Mouse (Mus musculus): ENCODE results near the gene Plek. TPM values are rescaled to one million over a fixed set of nuclear protein-coding genes. Genes with fewer than 3 reads are reported as not detected.
"Not testable (repeated sequence)": the region's sequence is repeated elsewhere in the genome, so short reads cannot be mapped to it uniquely, and the experiment has no call there.

Plek gene
- polyA plus RNA-seq, 1 experiment from 2014 or later: 4.2 TPM

DNA sequence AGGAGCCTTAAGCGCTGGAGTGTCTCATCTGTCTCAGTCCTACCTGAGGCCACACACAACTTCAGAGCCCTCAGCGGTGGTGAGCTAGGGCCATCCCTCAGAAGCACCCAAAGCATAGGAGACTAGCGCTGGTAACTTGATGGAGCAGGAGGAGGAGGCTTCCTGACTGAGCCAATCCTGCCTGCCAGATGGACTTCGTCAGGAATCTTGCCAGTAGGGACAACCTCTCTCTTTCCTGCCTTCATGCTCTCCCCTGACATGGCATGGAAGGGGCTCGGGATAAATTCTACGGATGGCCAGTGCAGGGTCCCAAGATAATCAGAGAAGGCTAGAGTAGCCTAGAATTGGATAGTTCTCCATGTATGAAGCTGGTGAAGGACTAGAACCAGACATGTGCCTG, 29.0 kb downstream of the Plek start:
- Histone ChIP-seq H3K4me3 (replicated peaks) (no peak overlapping the region), H3K9me3 (replicated peaks) (0 out of 2 replicates have a peak, but pooled peaks cover 7% of the 10 kb centered on the region), H3K27ac (replicated peaks) (no peak overlapping the region), H3K27me3 (no peaks in the 10 kb centered on the region), H3K36me3 (no peaks in the 10 kb centered on the region), H3K9ac (no peak overlapping the region), H3K4me1 (no peaks in the 10 kb centered on the region), H3K4me2 (replicated peaks) (no peak overlapping the region)
- ATAC-seq (ENCODE audit: insufficient number of reproducible peaks, low FRiP score, low TSS enrichment, low read depth): no peak
- 76% methylated on average over 6 of the region's 6 CpGs for WGBS

DNA sequence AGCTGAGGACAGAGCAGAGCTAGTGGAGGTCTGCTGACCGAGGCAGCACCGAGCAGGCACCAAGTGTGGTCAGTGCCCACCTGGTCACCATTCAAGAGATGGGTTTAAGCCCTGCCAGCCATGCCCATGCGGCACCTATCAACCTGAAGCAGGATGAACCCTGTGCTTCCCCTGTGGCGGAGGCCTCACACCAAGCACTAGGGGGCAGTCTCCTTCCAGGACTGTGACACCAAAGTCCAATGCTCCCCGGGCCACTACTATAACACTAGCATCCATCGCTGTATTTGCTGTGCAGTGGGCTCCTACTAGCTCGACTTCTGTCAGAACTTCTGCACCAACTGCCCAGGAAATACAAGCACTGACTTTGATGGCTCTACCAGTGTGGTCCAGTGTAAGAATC, 32.9 kb downstream of the Plek start:
- H3K9me3 ChIP-seq (replicated peaks): 0 out of 2 replicates have a peak, but pooled peaks cover 7% of the 10 kb centered on the region
- no peak overlapping the region for H3K4me3 ChIP-seq (replicated peaks)
- H3K9ac ChIP-seq: no peak overlapping the region
- H3K36me3 ChIP-seq: no peaks in the 10 kb centered on the region
- ATAC-seq (ENCODE audit: insufficient number of reproducible peaks, low FRiP score, low TSS enrichment, low read depth): no peak
- WGBS: 86% methylated on average over 7 of the region's 7 CpGs
- no peaks in the 10 kb centered on the region for H3K4me1 ChIP-seq
- no peaks in the 10 kb centered on the region for H3K27me3 ChIP-seq
- no peak overlapping the region for H3K27ac ChIP-seq (replicated peaks)
- no peak overlapping the region for H3K4me2 ChIP-seq (replicated peaks)

DNA sequence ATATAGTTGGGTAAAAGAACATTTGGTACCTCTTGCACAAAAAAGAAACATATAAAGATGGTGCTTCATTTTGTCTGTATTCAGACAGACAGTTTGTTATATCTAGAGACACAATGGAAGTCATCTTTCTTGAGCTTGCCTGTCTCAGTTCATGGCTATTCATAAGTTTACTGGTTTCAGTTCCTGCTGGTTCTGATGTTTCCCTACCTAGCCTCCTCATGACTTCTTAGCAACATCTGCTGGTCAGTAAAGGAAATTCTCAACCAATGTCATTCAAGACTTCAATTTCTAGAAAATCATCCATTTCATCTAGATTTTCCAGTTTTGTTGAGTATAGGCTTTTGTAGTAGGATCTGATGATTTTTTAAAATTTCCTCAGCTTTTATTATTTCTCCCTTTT, 39.2 kb downstream of the Plek start:
- no peaks in the 10 kb centered on the region for H3K27me3 ChIP-seq
- no peak overlapping the region for H3K4me2 ChIP-seq (replicated peaks)
- no peak for ATAC-seq (ENCODE audit: insufficient number of reproducible peaks, low FRiP score, low TSS enrichment, low read depth)
- H3K27ac ChIP-seq (replicated peaks): no peak overlapping the region
- H3K36me3 ChIP-seq: no peaks in the 10 kb centered on the region
- H3K4me3 ChIP-seq (replicated peaks): no peak overlapping the region
- no peak overlapping the region for H3K9ac ChIP-seq
- no peaks in the 10 kb centered on the region for H3K4me1 ChIP-seq
- no peaks in the 10 kb centered on the region for H3K9me3 ChIP-seq (replicated peaks)

DNA sequence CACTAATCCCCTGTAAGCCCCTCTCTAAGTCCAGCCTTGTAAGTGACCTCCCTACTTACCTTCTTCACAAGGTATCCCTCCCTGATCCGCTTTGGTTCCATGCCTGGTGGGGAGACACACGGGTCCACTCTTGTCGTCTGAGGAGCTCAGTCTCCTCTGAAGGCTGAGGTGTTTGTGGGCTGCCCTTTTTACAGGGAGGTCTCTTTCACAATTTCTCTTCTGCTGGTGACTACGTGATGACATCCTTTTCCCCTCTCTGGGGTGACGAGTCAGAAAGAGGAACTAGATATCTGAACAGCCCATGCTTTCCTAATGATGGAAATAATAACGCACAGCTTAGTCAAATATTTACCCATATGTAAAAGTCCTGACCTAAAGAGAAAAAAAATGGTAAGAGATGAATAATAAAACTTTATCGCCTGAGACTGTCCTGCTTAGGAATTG, 43.7 kb downstream of the Plek start:
- no peak overlapping the region for H3K4me3 ChIP-seq (replicated peaks)
- ATAC-seq (ENCODE audit: insufficient number of reproducible peaks, low FRiP score, low TSS enrichment, low read depth): no peak
- no peaks in the 10 kb centered on the region for H3K9me3 ChIP-seq (replicated peaks)
- 75% methylated on average over 7 of the region's 7 CpGs for WGBS
- no peaks in the 10 kb centered on the region for H3K4me1 ChIP-seq
- no peaks in the 10 kb centered on the region for H3K36me3 ChIP-seq
- no peaks in the 10 kb centered on the region for H3K27me3 ChIP-seq
- H3K4me2 ChIP-seq (replicated peaks): no peak overlapping the region
- no peak overlapping the region for H3K9ac ChIP-seq
- no peak overlapping the region for H3K27ac ChIP-seq (replicated peaks)

DNA sequence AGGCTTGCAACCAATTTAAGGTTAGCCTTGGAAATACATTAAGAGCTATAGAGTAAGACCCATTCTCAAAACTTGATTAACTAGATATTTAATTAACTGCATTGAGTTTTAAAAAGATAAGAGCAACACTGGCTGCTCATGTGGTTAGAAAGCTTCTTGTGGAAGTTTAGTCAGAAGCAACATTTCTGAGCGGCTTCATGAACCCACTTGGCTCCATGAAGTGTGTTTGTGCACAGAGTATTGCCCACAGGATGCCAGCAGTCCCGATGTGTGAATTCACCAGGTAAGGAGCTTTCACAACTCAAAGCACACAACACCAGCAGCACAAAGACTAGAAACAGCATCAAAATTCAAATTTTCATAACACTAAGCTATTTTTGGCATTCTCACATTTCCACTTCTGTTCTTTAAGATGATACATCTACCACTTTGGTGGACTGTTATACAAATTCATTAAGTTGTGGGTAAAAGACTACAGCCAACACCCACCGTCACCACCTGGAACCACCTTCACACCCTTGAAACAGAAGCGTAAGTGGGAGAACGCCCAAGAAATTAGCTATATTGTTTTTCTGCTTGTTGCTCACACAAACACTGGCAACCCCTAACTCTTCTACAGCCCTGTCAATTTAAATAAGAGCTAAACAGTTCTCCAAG, 44.5 kb downstream of the Plek start:
- no peaks in the 10 kb centered on the region for H3K36me3 ChIP-seq
- no peaks in the 10 kb centered on the region for H3K9me3 ChIP-seq (replicated peaks)
- no peak overlapping the region for H3K9ac ChIP-seq
- no peak overlapping the region for H3K4me3 ChIP-seq (replicated peaks)
- H3K27me3 ChIP-seq: no peaks in the 10 kb centered on the region
- H3K27ac ChIP-seq (replicated peaks): no peak overlapping the region
- WGBS: 88% methylated on average over 5 of the region's 5 CpGs
- no peak overlapping the region for H3K4me2 ChIP-seq (replicated peaks)
- H3K4me1 ChIP-seq: no peaks in the 10 kb centered on the region
- no peak for ATAC-seq (ENCODE audit: insufficient number of reproducible peaks, low FRiP score, low TSS enrichment, low read depth)

DNA sequence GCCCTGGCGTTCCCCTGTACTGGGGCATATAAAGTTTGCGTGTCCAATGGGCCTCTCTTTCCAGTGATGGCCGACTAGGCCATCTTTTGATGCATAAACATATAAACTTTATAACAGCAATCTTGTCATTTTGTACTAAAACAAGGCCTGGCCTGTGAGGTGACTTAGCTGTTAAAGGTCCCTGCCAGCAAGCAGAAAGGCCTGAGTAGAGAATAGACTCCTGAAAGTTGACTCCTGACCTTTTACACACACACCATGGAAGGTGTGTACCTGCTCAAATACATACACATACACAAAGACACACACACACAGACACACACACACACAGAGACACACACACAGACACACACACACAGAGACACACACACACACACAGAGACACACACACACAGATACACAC, 45.7 kb downstream of the Plek start:
- not testable (repeated sequence) for H3K9me3 ChIP-seq (replicated peaks); H3K4me2 ChIP-seq (replicated peaks); H3K36me3 ChIP-seq; H3K4me1 ChIP-seq; ATAC-seq (ENCODE audit: insufficient number of reproducible peaks, low FRiP score, low TSS enrichment, low read depth); H3K9ac ChIP-seq; H3K27me3 ChIP-seq; H3K27ac ChIP-seq (replicated peaks); H3K4me3 ChIP-seq (replicated peaks)
- 64% methylated on average over 3 of the region's 3 CpGs for WGBS

DNA sequence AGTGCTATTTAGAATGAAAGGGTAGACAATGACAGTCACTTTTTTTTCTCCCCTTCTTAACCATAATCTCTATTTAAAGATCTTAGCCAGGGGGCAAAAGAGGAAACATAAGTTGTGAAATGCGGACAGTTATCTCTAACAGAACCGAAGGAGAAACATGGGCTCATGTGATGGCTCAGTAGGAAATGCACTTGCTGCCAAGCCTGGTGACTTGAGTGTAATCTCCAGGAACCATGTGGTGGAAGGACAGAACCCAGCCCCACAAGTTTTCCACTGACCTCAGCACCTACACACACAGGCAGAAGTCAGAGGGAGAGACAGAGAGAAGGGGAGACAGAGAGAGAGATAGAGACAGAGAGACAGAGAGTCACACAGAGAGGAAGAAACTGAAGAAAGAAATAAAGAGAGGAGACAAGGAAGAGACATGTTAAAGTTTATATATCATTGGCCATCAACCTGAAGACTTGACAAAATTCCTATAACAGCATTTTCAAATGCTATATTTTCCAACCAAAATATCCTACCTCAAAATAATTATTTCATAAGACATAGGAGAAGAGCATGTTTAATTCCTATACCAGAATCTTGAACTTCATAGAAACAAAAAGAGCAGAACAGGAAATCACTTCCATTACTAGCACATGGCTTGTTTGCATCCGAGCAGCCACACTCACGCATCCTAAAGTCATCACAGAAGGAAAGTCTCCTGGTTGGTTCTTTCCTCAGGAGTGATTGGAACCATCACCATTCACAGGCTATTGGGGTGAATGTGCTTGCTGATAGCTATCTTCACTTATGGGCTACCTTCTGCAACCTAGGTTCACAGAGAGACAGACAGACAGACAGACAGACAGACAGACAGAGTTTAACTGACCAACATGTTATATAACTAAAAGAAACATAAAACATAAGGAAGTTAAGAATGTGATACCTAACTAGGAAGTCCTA, 47.0 kb downstream of the Plek start:
- ATAC-seq (ENCODE audit: insufficient number of reproducible peaks, low FRiP score, low TSS enrichment, low read depth): no peak
- Histone ChIP-seq H3K4me1 (no peaks in the 10 kb centered on the region), H3K9ac (no peak overlapping the region), H3K9me3 (replicated peaks) (no peaks in the 10 kb centered on the region), H3K27ac (replicated peaks) (no peak overlapping the region), H3K27me3 (no peaks in the 10 kb centered on the region), H3K36me3 (no peaks in the 10 kb centered on the region), H3K4me3 (replicated peaks) (no peak overlapping the region), H3K4me2 (replicated peaks) (no peak overlapping the region)
- WGBS: 57% methylated on average over 4 of the region's 4 CpGs

DNA sequence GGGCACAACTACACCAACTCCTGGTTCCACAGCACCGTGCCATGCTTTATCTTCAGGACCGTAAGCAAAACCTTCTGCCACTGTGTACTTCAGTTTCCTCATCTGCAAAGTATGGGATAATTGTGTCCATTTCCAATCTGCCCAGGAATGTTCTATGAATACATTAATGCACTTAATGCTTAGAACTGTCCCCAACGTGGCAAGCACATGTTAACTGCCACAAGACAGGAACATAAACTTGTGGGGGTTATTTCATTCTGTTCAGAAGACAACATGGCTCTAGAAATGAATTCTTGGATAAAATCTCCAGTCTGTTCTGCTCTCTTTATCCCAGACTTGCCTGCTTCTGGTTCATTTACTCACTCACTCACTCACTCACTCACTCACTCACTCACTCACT, 48.4 kb downstream of the Plek start:
- H3K4me3 ChIP-seq (replicated peaks): no peak overlapping the region
- no peaks in the 10 kb centered on the region for H3K9me3 ChIP-seq (replicated peaks)
- H3K4me2 ChIP-seq (replicated peaks): no peak overlapping the region
- H3K4me1 ChIP-seq: no peaks in the 10 kb centered on the region
- H3K27me3 ChIP-seq: no peaks in the 10 kb centered on the region
- H3K9ac ChIP-seq: no peak overlapping the region
- no peak overlapping the region for H3K27ac ChIP-seq (replicated peaks)
- H3K36me3 ChIP-seq: no peaks in the 10 kb centered on the region
- 60% methylated on average over 3 of the region's 3 CpGs for WGBS
- no peak for ATAC-seq (ENCODE audit: insufficient number of reproducible peaks, low FRiP score, low TSS enrichment, low read depth)

DNA sequence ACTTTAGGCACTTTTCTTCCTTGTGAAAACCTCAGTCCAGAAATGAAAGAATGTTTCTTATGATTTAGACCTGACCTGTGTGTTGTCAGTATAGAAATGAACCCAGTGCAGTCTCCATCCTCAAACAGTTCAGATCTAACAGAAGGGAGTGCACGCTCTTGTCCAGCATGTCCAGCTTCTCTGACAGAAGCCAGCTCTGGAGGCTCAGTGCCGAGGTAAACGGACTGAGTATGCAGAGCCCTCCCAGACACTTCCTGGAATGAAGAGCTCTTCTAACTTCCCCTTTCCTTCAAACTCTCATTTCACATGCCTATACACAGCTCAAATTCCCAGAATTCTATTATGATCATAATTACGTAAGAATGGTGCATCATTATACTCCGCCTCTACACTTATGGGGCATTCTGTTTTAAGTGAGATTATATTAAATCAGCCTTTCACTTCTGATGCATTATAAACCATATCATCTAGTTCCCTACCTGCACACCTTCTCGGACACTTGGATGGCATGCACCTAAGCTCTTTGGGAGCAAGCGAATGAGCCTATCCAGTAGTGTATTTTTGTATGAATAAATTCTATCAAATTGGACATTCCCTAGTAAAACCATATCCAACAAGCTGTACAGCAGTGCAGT, 49.3 kb downstream of the Plek start:
- WGBS: 77% methylated on average over 7 of the region's 7 CpGs
- no peak overlapping the region for H3K4me2 ChIP-seq (replicated peaks)
- no peak overlapping the region for H3K4me3 ChIP-seq (replicated peaks)
- no peaks in the 10 kb centered on the region for H3K4me1 ChIP-seq
- no peaks in the 10 kb centered on the region for H3K9me3 ChIP-seq (replicated peaks)
- ATAC-seq (ENCODE audit: insufficient number of reproducible peaks, low FRiP score, low TSS enrichment, low read depth): no peak
- no peaks in the 10 kb centered on the region for H3K27me3 ChIP-seq
- no peaks in the 10 kb centered on the region for H3K36me3 ChIP-seq
- H3K27ac ChIP-seq (replicated peaks): no peak overlapping the region
- no peak overlapping the region for H3K9ac ChIP-seq

DNA sequence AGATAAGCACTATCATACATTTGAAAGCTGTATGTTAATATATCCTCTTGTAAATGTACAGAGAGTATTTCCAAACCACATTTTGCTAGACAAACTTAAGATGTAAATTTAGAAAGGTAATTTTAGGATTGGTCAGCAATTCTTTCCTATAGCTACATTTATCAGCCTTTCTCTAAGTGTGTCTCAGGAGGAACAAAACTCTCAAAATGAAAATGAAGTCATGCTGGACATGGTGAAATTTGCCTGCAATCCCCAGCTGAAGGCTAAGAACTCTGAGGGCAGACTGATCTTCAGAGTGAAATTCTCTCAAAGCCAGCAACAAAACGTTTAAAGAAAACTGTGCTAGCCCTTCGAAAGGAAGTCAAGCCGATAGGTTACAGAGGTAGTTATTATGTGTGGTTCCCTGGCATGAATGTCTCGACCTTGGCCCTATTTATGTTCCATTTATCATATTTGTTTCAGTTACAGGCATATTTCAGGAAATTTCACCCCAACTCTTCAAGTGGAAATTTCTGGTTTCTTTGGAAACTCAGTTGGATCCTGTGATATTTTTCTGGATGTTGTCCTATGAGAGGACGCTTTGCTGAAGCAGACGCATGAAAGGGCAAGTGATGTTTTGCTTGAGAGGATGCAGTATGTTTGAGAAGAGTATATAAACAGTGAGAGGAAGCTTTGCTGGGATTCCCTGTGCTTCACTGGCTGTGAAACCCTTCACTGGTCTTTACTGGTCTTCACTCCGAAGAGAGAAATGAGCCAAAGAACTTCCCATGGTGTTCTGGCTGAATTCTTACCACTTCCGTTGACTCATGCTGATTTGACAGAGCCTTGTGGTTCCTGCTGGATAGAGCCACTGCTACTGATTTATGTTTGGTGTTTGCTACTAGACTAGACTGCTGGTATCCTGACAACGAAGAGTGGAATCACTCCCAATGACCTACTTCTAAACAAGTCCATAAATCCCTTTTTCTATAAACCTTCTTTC, 51.5 kb downstream of the Plek start:
- no peaks in the 10 kb centered on the region for H3K9me3 ChIP-seq (replicated peaks)
- no peaks in the 10 kb centered on the region for H3K27me3 ChIP-seq
- no peak overlapping the region for H3K4me2 ChIP-seq (replicated peaks)
- H3K9ac ChIP-seq: no peak overlapping the region
- no peaks in the 10 kb centered on the region for H3K36me3 ChIP-seq
- no peak overlapping the region for H3K27ac ChIP-seq (replicated peaks)
- no peaks in the 10 kb centered on the region for H3K4me1 ChIP-seq
- WGBS: 77% methylated on average over 9 of the region's 9 CpGs
- ATAC-seq (ENCODE audit: insufficient number of reproducible peaks, low FRiP score, low TSS enrichment, low read depth): no peak
- H3K4me3 ChIP-seq (replicated peaks): no peak overlapping the region

DNA sequence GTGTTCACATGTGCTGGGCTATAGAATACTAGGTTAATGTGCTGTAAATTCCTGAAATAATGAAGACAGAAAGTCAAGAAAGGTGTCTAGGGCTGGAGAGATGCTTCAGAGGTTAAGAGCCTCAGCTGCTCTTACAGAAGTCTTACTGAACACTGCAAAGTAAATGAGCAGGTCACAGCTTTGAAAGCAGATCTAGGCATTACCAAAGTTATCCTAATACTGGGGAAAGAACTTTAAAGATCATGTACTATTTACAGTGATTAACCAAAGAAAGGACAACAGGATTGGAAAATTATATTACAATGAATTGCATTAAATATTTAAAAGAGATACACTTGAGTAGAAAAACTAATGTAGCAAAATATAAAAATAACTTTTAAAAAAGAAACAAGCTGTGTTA, 52.2 kb downstream of the Plek start:
- Histone ChIP-seq H3K27me3 (no peaks in the 10 kb centered on the region), H3K27ac (replicated peaks) (no peak overlapping the region), H3K9me3 (replicated peaks) (no peaks in the 10 kb centered on the region), H3K36me3 (no peaks in the 10 kb centered on the region), H3K4me2 (replicated peaks) (no peak overlapping the region), H3K9ac (no peak overlapping the region), H3K4me3 (replicated peaks) (no peak overlapping the region), H3K4me1 (no peaks in the 10 kb centered on the region)
- no peak for ATAC-seq (ENCODE audit: insufficient number of reproducible peaks, low FRiP score, low TSS enrichment, low read depth)
